Comparison of ENCODE assay signal across 23 mouse cellular contexts in genomic region chr1:149405367-149405766, GRCm38 (mm10).
DNase-seq lines count a peak whose midpoint lies in the region; ATAC-seq lines count a peak whose summit lies in the region.
"Had no signal": no experiment of that assay in that cellular context is flagged by ENCODE, and none has a peak within 500 bp of the region (broad histone marks: within the 10 kb centered on the region; RNA-seq: fewer than 3 reads in every experiment).

No protein-coding gene starts in this region.

- no peaks in the 10 kb centered on the region for H3K36me3 ChIP-seq in forebrain, embryonic 12.5 days (replicated peaks)
- no peaks in the 10 kb centered on the region for H3K36me3 ChIP-seq in forebrain, embryonic 11.5 days (ENCODE audit: control insufficient read depth, insufficient read depth, low read length)
- no peaks in the 10 kb centered on the region for H3K36me3 ChIP-seq in neural tube, embryonic 11.5 days (ENCODE audit: control insufficient read depth, insufficient read depth, low read length)
- no peaks in the 10 kb centered on the region for H3K36me3 ChIP-seq in hindbrain, embryonic 15.5 days
- H3K36me3 ChIP-seq: embryonic facial prominence, embryonic 15.5 days; heart, embryonic 13.5 days had no signal

- 41% methylated on average over 1 of the region's 1 CpGs for WGBS in forebrain, embryonic 12.5 days
- WGBS in forebrain, embryonic 11.5 days: 57% methylated on average over 1 of the region's 1 CpGs
- WGBS in neural tube, embryonic 11.5 days: 53% methylated on average over 1 of the region's 1 CpGs
- WGBS in hindbrain, embryonic 15.5 days: 33% methylated on average over 1 of the region's 1 CpGs

- no peaks in the 10 kb centered on the region for H3K4me1 ChIP-seq in forebrain, embryonic 12.5 days
- H3K4me1 ChIP-seq in forebrain, embryonic 11.5 days (replicated peaks; ENCODE audit: control insufficient read depth, insufficient read depth, low read length): no peaks in the 10 kb centered on the region
- no peaks in the 10 kb centered on the region for H3K4me1 ChIP-seq in neural tube, embryonic 11.5 days (ENCODE audit: control insufficient read depth, insufficient read depth, low read length)
- H3K4me1 ChIP-seq in hindbrain, embryonic 15.5 days (replicated peaks): no peaks in the 10 kb centered on the region
- H3K4me1 ChIP-seq: embryonic facial prominence, embryonic 15.5 days had no signal

- no peak for DNase-seq in forebrain, embryonic 11.5 days (ENCODE audit: low spot score)
- DNase-seq in neural tube, embryonic 11.5 days (ENCODE audit: low spot score): no peak
- no peak for DNase-seq in neural tube, embryonic 10.5 days (ENCODE audit: extremely low spot score, low spot score)
- DNase-seq in retina, embryonic 14.5 days (ENCODE audit: low spot score): peak; percentile 43
- DNase-seq in cerebellum, adult 11 months: no peak
- no peak for DNase-seq in right cerebral cortex, postnatal 10 days (ENCODE audit: low spot score in 2 of 2)
- DNase-seq: adrenal gland, adult 8-10 months; cerebellum, adult 9-10 months; gastrocnemius, adult 2 months; heart, adult 11 months; heart, postnatal 36 days; kidney, postnatal 10 days; liver; liver, postnatal 0 days; lung, postnatal 36 days; thymus, postnatal 14 days had no signal

- no peak overlapping the region for H3K27ac ChIP-seq in forebrain, embryonic 12.5 days
- no peak overlapping the region for H3K27ac ChIP-seq in forebrain, embryonic 11.5 days (ENCODE audit: low read depth, low read length)
- no peak overlapping the region for H3K27ac ChIP-seq in neural tube, embryonic 11.5 days (ENCODE audit: low read depth, low read length)
- H3K27ac ChIP-seq in hindbrain, embryonic 15.5 days (replicated peaks): no peak overlapping the region
- H3K27ac ChIP-seq: embryonic facial prominence, embryonic 15.5 days; gastrocnemius, adult 2 months; heart, embryonic 13.5 days; stomach, postnatal 0 days had no signal

- ATAC-seq in forebrain, embryonic 12.5 days (ENCODE audit: low FRiP score): 0 out of 2 replicates have a peak, but pooled peaks have one; percentile 30
- no peak for ATAC-seq in forebrain, embryonic 11.5 days (replicated peaks; ENCODE audit: low FRiP score)
- ATAC-seq in neural tube, embryonic 11.5 days (ENCODE audit: insufficient read depth, low FRiP score, low TSS enrichment): peak; percentile 36; the same call in 1 of the 2 replicates
- ATAC-seq in hindbrain, embryonic 15.5 days (ENCODE audit: low FRiP score, low read depth): 0 out of 2 replicates have a peak, but pooled peaks have one; percentile 42
- ATAC-seq: intestine, postnatal 0 days; liver, postnatal 0 days had no signal

- no peaks in the 10 kb centered on the region for H3K27me3 ChIP-seq in forebrain, embryonic 12.5 days
- no peaks in the 10 kb centered on the region for H3K27me3 ChIP-seq in forebrain, embryonic 11.5 days (ENCODE audit: control insufficient read depth, insufficient read depth, low read length)
- H3K27me3 ChIP-seq in neural tube, embryonic 11.5 days (ENCODE audit: control insufficient read depth, insufficient read depth, low read length): no peaks in the 10 kb centered on the region
- no peaks in the 10 kb centered on the region for H3K27me3 ChIP-seq in hindbrain, embryonic 15.5 days
- H3K27me3 ChIP-seq: CH12.LX; embryonic facial prominence, embryonic 15.5 days; heart, embryonic 13.5 days had no signal

- no peak overlapping the region for H3K4me2 ChIP-seq in forebrain, embryonic 12.5 days
- H3K4me2 ChIP-seq in forebrain, embryonic 11.5 days (ENCODE audit: low read depth, low read length, severe bottlenecking): no peak overlapping the region
- no peak overlapping the region for H3K4me2 ChIP-seq in neural tube, embryonic 11.5 days (ENCODE audit: low read depth)
- H3K4me2 ChIP-seq in hindbrain, embryonic 15.5 days: no peak overlapping the region
- H3K4me2 ChIP-seq: embryonic facial prominence, embryonic 15.5 days; heart, embryonic 13.5 days had no signal

- no peak overlapping the region for H3K9ac ChIP-seq in forebrain, embryonic 12.5 days
- H3K9ac ChIP-seq in forebrain, embryonic 11.5 days (ENCODE audit: low read length): no peak overlapping the region
- H3K9ac ChIP-seq in neural tube, embryonic 11.5 days (ENCODE audit: low read length): no peak overlapping the region
- no peak overlapping the region for H3K9ac ChIP-seq in hindbrain, embryonic 15.5 days
- H3K9ac ChIP-seq: embryonic facial prominence, embryonic 15.5 days; heart, embryonic 13.5 days; liver, postnatal 0 days had no signal

- H3K4me3 ChIP-seq in forebrain, embryonic 12.5 days (replicated peaks): no peak overlapping the region
- no peak overlapping the region for H3K4me3 ChIP-seq in forebrain, embryonic 11.5 days (ENCODE audit: low read depth, low read length)
- H3K4me3 ChIP-seq in neural tube, embryonic 11.5 days (ENCODE audit: low read depth, low read length): no peak overlapping the region
- no peak overlapping the region for H3K4me3 ChIP-seq in hindbrain, embryonic 15.5 days
- H3K4me3 ChIP-seq: embryonic facial prominence, embryonic 15.5 days; gastrocnemius, adult 2 months; heart, embryonic 13.5 days had no signal

- H3K9me3 ChIP-seq in forebrain, embryonic 12.5 days: no peaks in the 10 kb centered on the region
- no peaks in the 10 kb centered on the region for H3K9me3 ChIP-seq in forebrain, embryonic 11.5 days (ENCODE audit: control insufficient read depth, low read length)
- H3K9me3 ChIP-seq in neural tube, embryonic 11.5 days (ENCODE audit: control insufficient read depth, low read length): no peaks in the 10 kb centered on the region
- H3K9me3 ChIP-seq in hindbrain, embryonic 15.5 days: no peaks in the 10 kb centered on the region
- H3K9me3 ChIP-seq: embryonic facial prominence, embryonic 15.5 days; heart, embryonic 13.5 days had no signal
